Mouse (Mus musculus): ENCODE results near the gene Tnrc6c. TPM values are rescaled to one million over a fixed set of nuclear protein-coding genes. Genes with fewer than 3 reads are reported as not detected.

The Tnrc6c gene
- total RNA-seq, 1 experiment from 2014 or later, result 25.4 TPM

- ATAC-seq (replicated peaks in 1 of 2; ENCODE audit: insufficient read depth in 1 of 2, low FRiP score in 2 of 2, low TSS enrichment in 1 of 2, low read depth in 1 of 2, poor library complexity in 2 of 2, severe bottlenecking in 2 of 2), result peak; percentile 67 to 79; a peak in 3 of 4 replicates
Measured at GRCm38 (mm10) chr11:117696585-117696984, 42.5 kb downstream of the Tnrc6c start.

DNA sequence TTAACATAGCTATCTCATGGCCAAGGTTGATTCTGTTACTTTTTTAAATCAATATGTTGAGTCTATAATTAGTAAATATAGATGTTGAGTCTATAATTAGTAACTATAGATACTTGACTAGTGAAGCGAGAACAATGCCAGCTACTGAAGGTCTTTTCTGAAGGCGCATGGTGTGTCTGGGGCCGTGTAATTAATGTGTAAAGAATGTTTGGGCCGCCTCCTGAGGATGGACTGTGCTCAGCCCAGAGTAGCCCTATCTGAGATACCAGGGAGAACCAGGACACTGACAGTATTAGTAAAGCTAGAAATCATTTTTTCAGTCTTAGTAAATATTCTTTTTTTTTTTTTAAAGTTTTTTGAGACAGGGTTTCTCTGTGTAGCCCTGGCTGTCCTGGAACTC lies 46.8 kb downstream of the Tnrc6c start:
- ATAC-seq (replicated peaks in 1 of 2; ENCODE audit: insufficient read depth in 1 of 2, low FRiP score in 2 of 2, low TSS enrichment in 1 of 2, low read depth in 1 of 2, poor library complexity in 2 of 2, severe bottlenecking in 2 of 2), result no peak

GRCm38 (mm10) chr11:117706267-117706666 lies 52.2 kb downstream of the Tnrc6c start:
- ATAC-seq (replicated peaks in 1 of 2; ENCODE audit: insufficient read depth in 1 of 2, low FRiP score in 2 of 2, low TSS enrichment in 1 of 2, low read depth in 1 of 2, poor library complexity in 2 of 2, severe bottlenecking in 2 of 2), result no peak

GRCm38 (mm10) chr11:117707238-117707637 lies 53.1 kb downstream of the Tnrc6c start:
- no peak for ATAC-seq (replicated peaks in 1 of 2; ENCODE audit: insufficient read depth in 1 of 2, low FRiP score in 2 of 2, low TSS enrichment in 1 of 2, low read depth in 1 of 2, poor library complexity in 2 of 2, severe bottlenecking in 2 of 2)

DNA sequence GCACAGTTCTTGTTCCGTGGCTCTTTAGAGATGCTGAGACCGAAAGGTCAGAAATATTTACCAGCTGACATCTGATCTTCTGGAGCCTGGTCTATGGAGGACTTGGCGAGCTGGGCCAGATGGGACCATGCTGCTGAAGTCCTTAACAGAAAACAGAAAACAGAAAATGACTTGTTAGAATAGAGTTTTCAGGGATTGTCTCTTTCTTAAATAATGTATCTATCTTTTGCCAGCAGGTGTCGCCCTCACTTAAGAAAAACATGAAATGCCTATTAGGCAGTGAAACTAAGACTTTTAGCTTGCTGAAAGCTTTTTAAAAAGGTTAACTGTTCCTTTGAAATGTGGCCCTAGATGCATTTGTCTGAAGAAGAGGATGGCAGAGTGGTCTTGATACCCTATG lies 55.2 kb downstream of the Tnrc6c start:
- ATAC-seq (replicated peaks in 1 of 2; ENCODE audit: insufficient read depth in 1 of 2, low FRiP score in 2 of 2, low TSS enrichment in 1 of 2, low read depth in 1 of 2, poor library complexity in 2 of 2, severe bottlenecking in 2 of 2), result no peak

DNA sequence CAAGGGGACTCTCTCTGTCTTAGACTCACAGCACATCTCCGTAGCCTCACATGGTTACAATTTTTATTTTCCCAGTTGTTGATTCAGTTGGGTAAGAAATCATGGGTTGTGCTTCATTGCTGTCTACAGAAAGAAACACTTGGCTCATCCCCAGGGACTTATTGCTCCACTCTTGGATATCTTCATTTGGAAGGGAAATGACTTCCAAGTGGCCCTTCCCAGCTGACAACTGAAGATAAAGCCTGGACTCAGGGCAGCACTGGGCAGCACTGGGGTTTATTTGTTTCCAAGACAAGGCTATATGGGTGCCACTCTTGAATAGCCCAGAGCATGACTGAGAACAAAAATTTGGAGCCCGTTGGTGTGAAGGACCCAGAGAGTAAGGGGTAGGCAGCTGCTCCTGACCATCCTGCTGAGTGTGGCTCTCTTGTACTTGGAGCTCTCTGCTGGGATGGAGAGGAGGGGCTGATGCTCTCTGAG lies 56.8 kb downstream of the Tnrc6c start:
- ATAC-seq (replicated peaks in 1 of 2; ENCODE audit: insufficient read depth in 1 of 2, low FRiP score in 2 of 2, low TSS enrichment in 1 of 2, low read depth in 1 of 2, poor library complexity in 2 of 2, severe bottlenecking in 2 of 2), result no peak

GRCm38 (mm10) chr11:117712065-117712464 lies 58.0 kb downstream of the Tnrc6c start:
- no peak for ATAC-seq (replicated peaks in 1 of 2; ENCODE audit: insufficient read depth in 1 of 2, low FRiP score in 2 of 2, low TSS enrichment in 1 of 2, low read depth in 1 of 2, poor library complexity in 2 of 2, severe bottlenecking in 2 of 2)

GRCm38 (mm10) chr11:117713375-117713774 lies 59.3 kb downstream of the Tnrc6c start:
- ATAC-seq (replicated peaks in 1 of 2; ENCODE audit: insufficient read depth in 1 of 2, low FRiP score in 2 of 2, low TSS enrichment in 1 of 2, low read depth in 1 of 2, poor library complexity in 2 of 2, severe bottlenecking in 2 of 2), result no peak

DNA sequence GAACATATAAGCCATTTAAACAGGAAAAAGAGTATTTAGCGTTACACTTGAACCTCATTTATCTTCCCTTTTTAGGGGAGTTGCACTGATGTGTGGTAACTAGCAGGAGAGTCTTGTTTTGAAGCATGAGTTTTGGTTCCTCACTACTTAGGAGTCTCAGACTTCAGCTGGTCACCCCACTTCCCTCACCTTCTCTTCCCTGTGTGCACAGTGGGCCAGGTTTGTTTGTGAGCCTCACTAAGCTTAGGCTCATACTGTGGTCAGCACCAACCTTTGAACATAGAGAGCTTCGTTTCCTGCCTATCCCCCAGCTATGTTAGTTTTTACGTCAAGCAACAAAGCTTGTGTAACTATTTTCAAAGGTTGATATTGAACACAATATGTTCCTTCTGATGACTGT lies 64.7 kb downstream of the Tnrc6c start:
- no peak for ATAC-seq (replicated peaks in 1 of 2; ENCODE audit: insufficient read depth in 1 of 2, low FRiP score in 2 of 2, low TSS enrichment in 1 of 2, low read depth in 1 of 2, poor library complexity in 2 of 2, severe bottlenecking in 2 of 2)

DNA sequence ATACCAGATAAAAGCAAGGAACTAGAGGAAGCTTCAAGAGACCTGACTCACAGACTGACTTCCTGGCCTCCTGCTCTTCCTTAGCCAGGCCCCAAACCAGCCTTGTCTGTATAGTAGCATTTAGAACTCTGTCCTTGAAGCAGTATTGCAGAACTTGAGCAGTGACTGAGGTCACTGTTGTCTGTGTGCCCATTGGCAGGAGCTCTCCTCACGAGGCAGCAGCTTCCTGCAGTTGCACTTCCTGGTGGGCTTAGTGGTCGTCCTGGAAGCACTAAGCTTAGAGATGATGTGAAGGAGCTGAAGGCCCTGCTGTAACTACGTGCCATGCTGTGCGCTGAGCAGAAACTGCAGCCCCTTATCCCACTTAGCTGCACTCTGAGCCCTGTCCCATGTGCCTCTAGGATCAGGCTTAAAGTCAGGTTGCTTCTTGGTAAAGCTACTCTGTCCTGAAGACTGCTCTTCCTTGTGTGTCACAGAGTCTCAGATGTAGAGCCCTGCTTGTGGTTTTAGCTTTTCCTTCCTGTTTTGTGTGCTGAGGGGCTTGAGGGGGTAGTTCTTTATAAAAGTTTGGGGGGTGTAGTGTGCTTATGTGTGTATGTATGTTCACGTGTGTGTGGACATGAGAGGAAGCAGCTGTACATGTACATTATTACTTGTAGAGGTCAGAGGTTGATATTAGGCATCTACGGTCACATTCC lies 70.7 kb downstream of the Tnrc6c start:
- peak; percentile 58 to 62 for ATAC-seq (replicated peaks in 1 of 2; ENCODE audit: insufficient read depth in 1 of 2, low FRiP score in 2 of 2, low TSS enrichment in 1 of 2, low read depth in 1 of 2, poor library complexity in 2 of 2, severe bottlenecking in 2 of 2)

DNA sequence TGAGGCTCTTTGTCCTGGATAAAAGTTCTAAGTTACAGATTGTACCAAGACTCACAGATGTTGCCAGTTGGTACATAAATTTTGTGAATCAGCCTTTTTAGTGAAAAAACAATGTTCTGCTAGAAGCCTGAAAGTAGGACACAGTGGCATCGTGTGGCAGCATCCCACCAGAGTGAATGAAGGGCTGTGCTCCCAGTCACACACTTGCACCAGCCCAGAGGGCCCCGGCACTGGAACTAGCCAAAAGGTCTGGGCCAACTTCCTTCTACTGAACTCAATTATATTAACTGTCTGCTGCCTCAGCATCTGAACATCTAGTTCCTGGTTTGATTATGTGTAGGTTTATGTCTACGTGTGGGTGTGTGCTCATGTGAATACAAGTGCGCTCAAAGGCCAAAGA lies 72.9 kb downstream of the Tnrc6c start:
- no peak for ATAC-seq (replicated peaks in 1 of 2; ENCODE audit: insufficient read depth in 1 of 2, low FRiP score in 2 of 2, low TSS enrichment in 1 of 2, low read depth in 1 of 2, poor library complexity in 2 of 2, severe bottlenecking in 2 of 2)

DNA sequence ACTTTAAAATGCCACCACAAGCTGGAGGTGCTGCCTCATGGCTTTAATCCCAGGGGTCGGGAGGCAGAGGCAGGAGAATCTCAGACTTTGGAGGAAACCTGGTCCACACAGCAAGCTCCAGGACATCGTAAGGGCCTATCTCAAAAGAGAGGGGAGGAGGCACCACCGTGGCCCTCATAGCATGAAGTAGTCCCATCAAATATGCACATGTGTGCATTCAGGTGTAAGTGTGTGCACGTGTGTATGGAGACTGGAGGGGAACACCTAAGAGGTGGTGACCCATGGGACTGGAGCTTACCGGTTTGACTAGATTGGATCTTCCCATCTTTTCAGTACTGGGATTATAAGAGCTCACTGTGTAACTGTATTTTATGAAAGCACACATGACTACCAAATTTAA lies 74.2 kb downstream of the Tnrc6c start:
- ATAC-seq (replicated peaks in 1 of 2; ENCODE audit: insufficient read depth in 1 of 2, low FRiP score in 2 of 2, low TSS enrichment in 1 of 2, low read depth in 1 of 2, poor library complexity in 2 of 2, severe bottlenecking in 2 of 2), result no peak

DNA sequence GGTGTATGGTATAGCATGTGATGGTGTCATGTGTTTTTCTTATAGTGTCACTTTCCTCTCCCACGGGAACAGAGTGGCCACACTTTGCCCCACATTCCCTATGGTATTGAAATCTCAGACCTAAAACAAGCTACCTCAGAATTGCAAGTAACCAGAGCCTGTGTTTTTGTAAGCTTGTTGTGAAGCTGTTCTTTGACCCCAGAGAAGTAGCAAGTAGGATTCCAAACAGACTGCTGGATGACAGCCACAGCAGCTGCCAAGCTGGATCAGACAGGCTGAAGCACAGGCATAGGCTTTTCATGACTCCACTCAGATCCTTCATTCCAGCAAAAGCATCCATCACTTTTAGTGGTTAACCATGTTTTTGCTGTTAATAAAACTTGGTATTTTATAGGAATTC lies 74.8 kb downstream of the Tnrc6c start:
- no peak for ATAC-seq (replicated peaks in 1 of 2; ENCODE audit: insufficient read depth in 1 of 2, low FRiP score in 2 of 2, low TSS enrichment in 1 of 2, low read depth in 1 of 2, poor library complexity in 2 of 2, severe bottlenecking in 2 of 2)

GRCm38 (mm10) chr11:117729341-117729740 lies 75.3 kb downstream of the Tnrc6c start:
- ATAC-seq (replicated peaks in 1 of 2; ENCODE audit: insufficient read depth in 1 of 2, low FRiP score in 2 of 2, low TSS enrichment in 1 of 2, low read depth in 1 of 2, poor library complexity in 2 of 2, severe bottlenecking in 2 of 2), result no peak

DNA sequence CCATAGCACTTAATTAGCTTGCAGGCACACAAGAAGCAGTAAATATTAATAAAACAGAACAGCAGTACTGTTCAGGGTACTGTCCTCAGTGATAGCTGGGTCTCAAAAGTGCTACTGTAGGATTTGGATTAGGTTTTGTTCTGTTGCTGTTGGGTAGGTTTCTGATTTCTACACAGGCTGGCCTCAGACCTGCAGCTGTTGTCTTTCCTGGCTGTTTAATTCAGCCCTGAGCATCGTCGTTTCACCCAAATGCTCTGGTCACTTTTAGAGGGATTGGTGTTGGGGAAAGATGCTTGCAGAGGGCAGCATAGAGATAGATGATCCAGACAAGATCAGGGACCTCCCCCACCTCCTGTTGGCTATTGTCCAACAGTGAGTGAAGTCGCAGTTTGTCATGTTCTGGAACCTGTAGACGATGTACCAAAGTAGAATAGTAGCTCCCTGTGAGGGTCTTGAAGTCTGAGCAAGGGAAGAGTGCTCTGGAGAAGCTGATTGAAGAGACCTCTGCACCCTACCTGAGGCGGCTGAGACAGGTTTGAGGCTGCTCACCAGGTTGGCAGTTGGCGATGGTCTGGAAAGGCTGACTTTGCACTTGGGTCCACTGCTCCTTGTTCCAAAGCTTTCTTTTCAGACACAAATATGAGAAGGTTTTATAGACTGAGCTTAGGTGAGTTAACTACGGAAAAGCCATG lies 75.9 kb downstream of the Tnrc6c start:
- no peak for ATAC-seq (replicated peaks in 1 of 2; ENCODE audit: insufficient read depth in 1 of 2, low FRiP score in 2 of 2, low TSS enrichment in 1 of 2, low read depth in 1 of 2, poor library complexity in 2 of 2, severe bottlenecking in 2 of 2)

DNA sequence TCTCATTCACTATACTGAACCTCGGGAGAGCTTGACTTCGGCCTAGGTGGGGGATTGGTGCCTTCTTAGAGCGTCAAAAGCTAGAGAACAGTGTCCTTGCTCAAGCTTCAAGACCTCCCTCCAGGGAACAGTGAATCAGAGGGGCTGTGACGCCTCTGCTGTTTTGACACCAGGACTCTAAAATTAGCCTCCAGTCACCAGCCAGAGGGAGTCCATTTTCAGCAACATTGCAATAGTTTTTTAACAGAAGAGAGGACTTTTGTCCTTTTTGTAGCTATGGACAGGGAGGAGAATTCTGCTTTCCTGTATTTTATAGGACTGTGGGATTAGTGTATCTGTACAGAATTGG lies 76.4 kb downstream of the Tnrc6c start:
- no peak for ATAC-seq (replicated peaks in 1 of 2; ENCODE audit: insufficient read depth in 1 of 2, low FRiP score in 2 of 2, low TSS enrichment in 1 of 2, low read depth in 1 of 2, poor library complexity in 2 of 2, severe bottlenecking in 2 of 2)

DNA sequence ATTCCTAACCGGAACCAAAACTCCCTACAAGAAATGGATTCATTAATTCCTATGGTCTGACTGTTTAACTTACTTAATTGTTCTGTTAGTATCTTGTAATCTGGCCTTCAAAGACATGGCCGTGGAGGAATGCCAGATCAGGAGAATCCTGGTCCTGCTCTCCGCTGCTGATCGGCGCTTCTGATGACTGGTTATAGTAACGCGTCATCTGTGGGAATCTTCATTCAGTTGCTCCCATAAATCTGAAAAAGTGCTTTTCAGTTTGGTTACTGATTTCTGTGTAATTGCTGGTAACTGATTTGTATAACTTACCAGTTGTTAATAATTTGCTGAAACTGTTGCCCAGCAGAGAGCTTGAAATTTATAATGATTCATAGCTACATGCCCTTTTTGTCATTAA lies 77.4 kb downstream of the Tnrc6c start:
- ATAC-seq (replicated peaks in 1 of 2; ENCODE audit: insufficient read depth in 1 of 2, low FRiP score in 2 of 2, low TSS enrichment in 1 of 2, low read depth in 1 of 2, poor library complexity in 2 of 2, severe bottlenecking in 2 of 2), result no peak

- ATAC-seq (replicated peaks in 1 of 2; ENCODE audit: insufficient read depth in 1 of 2, low FRiP score in 2 of 2, low TSS enrichment in 1 of 2, low read depth in 1 of 2, poor library complexity in 2 of 2, severe bottlenecking in 2 of 2), result no peak
Measured at GRCm38 (mm10) chr11:117736037-117736689, 82.1 kb downstream of the Tnrc6c start.

All from hematopoietic stem cell, adult 5-6 weeks (primary cell).